Mouse (Mus musculus): ENCODE data around the gene Kmt2e.

Kmt2e gene

GRCm38 (mm10) chr5:23434598-23435481 is 599 bp downstream of the Kmt2e start:
- peak; percentile 78 to 79 for DNase-seq

- peak; percentile 67 to 71 for DNase-seq
These were observed 1.4 kb downstream of the Kmt2e start for GRCm38 (mm10) chr5:23435482-23436125.

GRCm38 (mm10) chr5:23436735-23437134 is 2.5 kb downstream of the Kmt2e start:
- no peak for DNase-seq

- DNase-seq: no peak
These were observed 5.6 kb downstream of the Kmt2e start for GRCm38 (mm10) chr5:23439857-23440256.

- DNase-seq: no peak
These were observed 6.3 kb downstream of the Kmt2e start for GRCm38 (mm10) chr5:23440572-23440971.

- no peak for DNase-seq
These were observed 7.7 kb downstream of the Kmt2e start for GRCm38 (mm10) chr5:23441916-23442315.

- DNase-seq: no peak
These were observed 10.2 kb downstream of the Kmt2e start for GRCm38 (mm10) chr5:23444411-23444810.

- DNase-seq: peak in 1 of 2 experiments; percentile 13
These were observed 19.3 kb downstream of the Kmt2e start for GRCm38 (mm10) chr5:23453561-23453960.

- DNase-seq: no peak
These were observed 27.4 kb downstream of the Kmt2e start for GRCm38 (mm10) chr5:23461688-23462087.

GRCm38 (mm10) chr5:23464247-23464646 is 30.0 kb downstream of the Kmt2e start:
- no peak for DNase-seq

- DNase-seq: no peak
These were observed 30.5 kb downstream of the Kmt2e start for GRCm38 (mm10) chr5:23464743-23465142.

GRCm38 (mm10) chr5:23466546-23466945 is 32.3 kb downstream of the Kmt2e start:
- DNase-seq: no peak

GRCm38 (mm10) chr5:23473098-23473873 is 39.0 kb downstream of the Kmt2e start:
- peak in 1 of 2 experiments; percentile 29 for DNase-seq

GRCm38 (mm10) chr5:23483811-23484210 is 49.6 kb downstream of the Kmt2e start:
- no peak for DNase-seq

GRCm38 (mm10) chr5:23489231-23489630 is 55.0 kb downstream of the Kmt2e start:
- DNase-seq: no peak

GRCm38 (mm10) chr5:23490797-23491196 is 56.6 kb downstream of the Kmt2e start:
- peak; percentile 43 to 47 for DNase-seq

GRCm38 (mm10) chr5:23496396-23496795 is 62.2 kb downstream of the Kmt2e start:
- DNase-seq: no peak

- DNase-seq: no peak
These were observed 62.7 kb downstream of the Kmt2e start for GRCm38 (mm10) chr5:23496933-23497332.

- DNase-seq: no peak
These were observed 63.7 kb downstream of the Kmt2e start for GRCm38 (mm10) chr5:23497920-23498319.

GRCm38 (mm10) chr5:23499257-23499656 is 65.0 kb downstream of the Kmt2e start:
- no peak for DNase-seq

GRCm38 (mm10) chr5:23500715-23501114 is 66.5 kb downstream of the Kmt2e start:
- no peak for DNase-seq

- DNase-seq: no peak
These were observed 67.5 kb downstream of the Kmt2e start for GRCm38 (mm10) chr5:23501582-23502316.

Measured in cerebellum, postnatal 10 days (tissue).